Mouse (Mus musculus) embryo, embryonic 10 days (tissue): Measurements from ENCODE around the gene Gm4787.
"Not testable (repeated sequence)": the region's sequence is repeated elsewhere in the genome, so short reads cannot be mapped to it uniquely, and the experiment has no call there.

ENCODE experiments used
- DNase-seq: peaks from one replicate; pipeline ENCODE4 v3.0.0-alpha.2; 2015; ENCODE audit warnings: low spot score

Gm4787 gene

DNA sequence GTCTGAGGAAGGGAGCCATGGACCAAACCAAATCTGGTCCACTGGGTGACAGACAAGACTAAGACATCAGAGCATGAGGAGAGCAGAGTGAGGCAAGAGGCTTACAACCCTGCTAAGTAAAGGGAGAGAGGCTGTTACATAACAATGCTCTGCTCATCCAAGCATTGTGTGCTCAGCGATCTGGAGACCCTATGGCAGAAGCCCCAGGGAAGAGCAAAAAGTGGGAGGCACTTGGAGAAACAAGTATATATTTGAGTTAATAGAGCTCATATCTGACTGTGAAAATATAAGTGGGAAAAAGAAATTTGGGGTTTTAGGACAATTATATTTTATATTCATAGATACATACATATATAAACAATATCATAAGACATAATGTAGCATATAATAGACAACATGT is at the start of gene Gm4787:
Gene Gm4787 (minus strand): TSS at position 101 of the 400 bp plus-strand sequence.
- not testable (repeated sequence) for DNase-seq

DNA sequence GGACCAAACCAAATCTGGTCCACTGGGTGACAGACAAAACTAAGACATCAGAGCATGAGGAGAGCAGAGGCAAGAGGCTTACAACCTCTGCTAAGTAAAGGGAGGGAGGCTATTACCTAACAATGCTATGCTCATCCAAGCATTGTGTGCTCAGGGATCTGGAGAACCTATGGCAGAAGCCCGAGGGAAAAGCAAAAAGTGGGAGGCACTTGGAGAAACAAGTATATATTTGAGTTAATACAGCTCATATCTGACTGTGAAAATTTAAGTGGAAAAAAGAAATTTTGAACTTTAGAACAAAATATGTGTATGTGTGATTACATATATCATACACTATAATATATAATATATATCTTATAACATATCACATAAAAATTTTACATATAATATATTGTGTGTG is 42.6 kb upstream of the Gm4787 start, which contains the start of gene Adam4:
Gene Adam4 (minus strand): TSS at position 101 of the 400 bp plus-strand sequence.
- DNase-seq, result no peak

DNA sequence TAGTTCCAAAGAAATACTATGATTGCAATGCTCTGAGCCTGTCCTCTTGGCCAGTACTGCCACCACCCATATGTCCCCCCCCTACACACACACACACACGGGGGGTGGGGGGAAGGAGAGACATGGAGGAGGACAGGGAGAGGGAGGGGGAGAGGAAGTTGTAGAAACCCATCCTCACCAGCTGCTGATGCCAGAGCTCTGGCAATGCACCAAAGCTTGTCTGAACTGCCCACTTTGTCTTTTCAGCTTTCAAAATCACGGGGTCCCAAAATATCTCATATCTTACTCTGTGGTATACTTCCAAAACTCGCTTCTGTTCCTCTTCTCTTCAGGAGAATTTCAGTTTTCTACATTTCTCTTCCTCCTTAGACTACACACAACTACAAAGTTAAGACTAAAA is 33.9 kb upstream of the Gm4787 start:
- DNase-seq, result no peak

DNA sequence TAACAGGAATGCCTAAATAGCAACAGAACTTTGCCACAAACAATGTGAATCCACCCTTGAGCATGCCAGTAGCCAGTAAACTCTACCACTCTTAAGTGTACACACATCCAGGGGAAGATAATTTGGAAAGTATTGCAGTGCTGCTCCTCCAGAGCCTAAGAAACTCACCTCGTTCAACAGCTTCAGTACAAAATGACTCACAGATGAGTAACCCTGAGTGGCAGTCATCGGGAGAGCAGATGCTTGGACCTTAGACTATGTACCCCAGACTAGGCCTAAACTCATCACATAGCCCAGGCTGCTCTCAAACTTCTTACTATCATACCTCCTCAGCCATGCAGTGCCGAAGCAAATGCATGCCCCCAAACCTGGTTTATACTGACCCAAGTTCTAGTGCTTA is 29.7 kb upstream of the Gm4787 start:
- DNase-seq, result no peak

DNA sequence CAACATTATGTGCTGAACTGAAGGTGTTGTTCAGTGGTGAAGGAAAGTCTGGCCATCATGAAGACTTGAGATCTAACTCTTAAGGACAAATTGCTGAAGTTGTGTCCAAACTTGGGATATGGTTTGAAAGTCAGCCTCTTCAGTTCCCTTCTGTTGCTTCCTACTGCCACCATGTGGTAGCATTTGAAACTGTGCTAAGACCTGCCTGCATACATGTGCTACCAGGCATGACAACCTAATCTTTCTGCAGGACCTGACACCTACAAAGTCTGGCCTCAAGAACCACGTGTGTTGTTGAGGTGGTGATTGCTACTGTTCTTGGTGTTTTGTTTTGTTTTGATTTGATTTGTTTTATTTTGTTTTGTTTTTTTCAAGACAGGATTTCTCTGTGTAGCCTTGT is 22.9 kb upstream of the Gm4787 start:
- peak; percentile 85 for DNase-seq

DNA sequence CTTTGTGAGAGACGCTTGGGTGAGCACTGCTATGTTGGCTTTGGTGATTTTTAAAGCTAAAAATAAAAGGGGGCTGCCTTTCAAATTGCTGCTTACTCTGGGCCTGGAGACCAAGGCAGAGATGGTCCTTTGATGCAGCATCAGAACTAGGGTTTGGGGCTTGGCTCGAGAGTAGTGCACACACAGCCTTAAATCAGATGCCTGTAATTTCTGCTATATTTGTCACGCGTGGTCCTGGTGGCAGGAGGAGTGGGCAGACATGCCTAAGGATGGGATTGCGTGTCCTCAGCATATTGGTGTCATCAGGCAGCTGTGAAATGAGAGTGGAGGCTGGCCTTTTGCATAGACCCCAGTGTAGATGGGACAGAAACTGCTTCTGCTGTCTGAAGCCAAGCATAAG is 45.4 kb downstream of the Gm4787 start:
- no peak for DNase-seq

DNA sequence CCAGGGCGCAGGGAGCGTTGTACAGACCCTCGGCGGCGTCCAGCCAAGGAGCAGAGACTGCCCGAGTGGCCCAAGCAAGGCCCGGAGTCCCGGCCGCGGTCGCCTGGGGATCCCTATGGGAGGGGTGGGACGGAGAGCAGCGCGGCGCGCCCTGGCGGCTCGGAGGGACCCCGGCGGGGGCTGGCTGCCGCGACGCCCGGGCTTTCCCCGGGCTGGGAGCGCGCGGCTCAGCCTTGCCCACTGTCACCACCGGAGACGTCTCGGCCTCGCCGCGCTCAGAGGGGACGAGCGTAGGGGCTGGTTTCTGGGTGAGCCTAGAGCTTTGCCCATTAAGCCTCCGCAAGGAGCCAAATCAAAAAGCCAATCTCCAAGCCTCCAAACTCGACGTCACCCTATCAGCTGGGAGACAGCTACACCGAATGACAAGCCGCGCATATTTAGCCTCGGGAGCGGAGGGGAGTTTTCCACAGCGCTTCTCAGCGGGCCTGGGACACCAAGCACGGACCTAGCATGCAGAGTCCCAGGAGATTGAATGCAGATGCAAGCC is 46.3 kb downstream of the Gm4787 start, which contains the start of gene Slc8a3:
Gene Slc8a3 (minus strand): TSS at position 306 of the 547 bp plus-strand sequence.
- DNase-seq, result peak; percentile 54

DNA sequence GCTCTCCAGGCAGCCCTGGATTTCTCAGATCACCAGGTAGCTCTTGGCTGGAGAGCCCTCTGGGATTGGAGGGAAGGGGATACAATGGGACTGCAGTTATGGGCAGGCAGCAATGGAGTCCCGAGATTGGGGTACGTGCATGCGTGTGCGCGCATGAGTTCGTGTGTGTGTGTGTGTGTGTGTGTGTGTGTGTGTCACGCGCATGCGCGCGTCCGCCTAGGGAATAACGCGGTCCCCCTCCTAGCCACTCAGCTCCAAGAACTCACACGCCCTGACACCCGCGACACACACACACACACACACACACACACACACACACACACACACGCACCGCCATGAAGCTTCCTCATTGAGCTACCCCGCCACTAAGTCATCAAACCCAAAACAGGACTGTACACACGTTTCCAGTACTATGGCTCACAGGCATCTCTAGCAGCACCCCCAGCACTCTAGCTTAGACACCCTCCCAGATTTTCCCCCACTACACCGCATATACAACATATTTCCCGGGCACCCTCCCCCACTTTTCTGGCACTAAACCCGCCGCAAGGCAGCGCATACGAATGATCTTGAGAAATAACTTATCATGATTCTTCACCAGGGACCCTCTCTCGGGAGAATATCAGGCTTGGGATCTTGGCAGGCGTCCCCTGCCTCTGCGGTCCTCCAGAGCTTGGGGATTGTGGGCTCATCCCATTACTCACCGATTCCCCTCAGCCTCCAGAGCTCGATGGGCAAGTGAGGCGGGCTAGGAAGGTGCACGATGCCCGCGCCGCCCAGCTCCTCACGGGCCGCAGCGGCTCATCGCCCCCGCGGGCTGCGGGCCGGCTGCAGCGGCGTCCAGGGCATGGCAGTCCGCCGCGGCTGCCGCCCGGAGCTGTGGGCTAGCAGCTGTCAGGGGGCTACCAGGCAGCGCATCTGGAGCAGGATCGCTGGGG is 47.1 kb downstream of the Gm4787 start:
- peak; percentile 77 for DNase-seq

DNA sequence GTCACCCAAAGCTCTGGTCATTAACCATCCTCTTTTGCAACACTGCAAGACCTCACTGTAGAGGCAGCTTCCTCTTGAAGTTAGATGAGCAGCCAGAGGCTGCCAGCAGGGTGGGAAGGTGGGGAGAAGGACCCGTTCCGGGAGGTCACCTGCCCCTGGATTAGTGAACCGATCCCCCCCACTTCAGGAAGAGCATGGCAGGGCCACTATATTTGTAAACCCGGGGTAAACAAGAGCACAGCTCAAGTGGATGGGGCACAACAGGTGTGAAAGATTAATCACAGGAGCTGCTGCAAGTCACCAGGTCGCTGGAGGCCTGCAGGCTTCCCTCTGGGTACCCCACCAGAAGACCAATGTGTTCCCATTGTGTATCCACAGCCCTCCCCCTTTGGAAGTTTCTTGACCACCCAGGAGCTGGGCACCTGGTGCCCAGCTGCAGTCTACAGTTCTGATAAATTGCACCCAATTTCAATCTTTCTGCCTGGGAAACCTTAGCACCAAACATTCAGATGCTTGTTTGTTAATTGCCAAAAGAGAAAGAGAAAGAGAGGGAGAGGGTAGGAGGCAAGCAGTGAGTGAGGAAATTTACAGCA is 48.1 kb downstream of the Gm4787 start:
- DNase-seq, result no peak
